Mouse (Mus musculus): ENCODE measurements around the gene Hmg20b.

DNA sequence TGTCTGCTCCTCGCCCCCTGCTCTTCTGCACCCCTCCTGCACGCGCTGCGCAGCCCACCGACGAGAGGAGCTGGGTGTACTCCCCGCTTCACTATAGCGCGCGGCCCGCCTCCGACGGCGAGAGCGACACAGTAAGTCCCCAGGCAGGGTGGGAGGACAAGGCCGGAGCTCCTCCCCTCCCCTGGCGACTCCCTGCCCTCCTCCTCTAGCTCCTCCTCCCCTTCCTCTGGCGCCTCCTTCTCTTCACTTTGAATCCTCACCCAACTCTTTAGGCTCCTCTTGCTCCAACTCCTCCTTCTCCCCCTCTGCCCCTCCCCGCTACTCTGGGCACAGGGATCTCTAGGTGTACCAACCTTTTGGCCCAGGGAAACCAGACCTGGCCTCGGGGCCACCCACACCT lies 33.0 kb downstream of the Hmg20b start:
- TF ChIP-seq EP300 (IDR thresholded peaks at IDR 0.05) (no peak), CTCF (IDR thresholded peaks at IDR 0.05) (peak; percentile 2; the same call in 1 of the 2 replicates)

Measured in lung, postnatal 0 days (tissue).